Mouse (Mus musculus) ES-E14 (cell line): ENCODE measurements around the gene Taf9.

ENCODE experiments used
- CHD2 ChIP-seq: IDR thresholded peaks from 2 replicates; pipeline ENCODE4 v1.6.1; 2014; ENCODE audit warnings: mild to moderate bottlenecking, low read depth, low read length, inconsistent platforms
- HCFC1 ChIP-seq: IDR thresholded peaks from 2 replicates; pipeline ENCODE4 v1.6.1; 2012; ENCODE audit warnings: low read length, inconsistent platforms, borderline replicate concordance; ENCODE audit not compliant: insufficient read depth
- MAFK ChIP-seq: IDR thresholded peaks from 2 replicates; pipeline ENCODE4 v1.6.1; 2014; ENCODE audit warnings: mild to moderate bottlenecking, low read depth, low read length, inconsistent platforms; ENCODE audit not compliant: insufficient read depth
- ZC3H11A ChIP-seq: IDR thresholded peaks from 2 replicates; pipeline ENCODE4 v1.6.1; 2012; ENCODE audit warnings: low read depth, mild to moderate bottlenecking, inconsistent platforms, low read length, borderline replicate concordance
- ZNF384 ChIP-seq: IDR thresholded peaks from 2 replicates; pipeline ENCODE4 v1.6.1; 2012; ENCODE audit warnings: low read depth, low read length, inconsistent platforms

DNA sequence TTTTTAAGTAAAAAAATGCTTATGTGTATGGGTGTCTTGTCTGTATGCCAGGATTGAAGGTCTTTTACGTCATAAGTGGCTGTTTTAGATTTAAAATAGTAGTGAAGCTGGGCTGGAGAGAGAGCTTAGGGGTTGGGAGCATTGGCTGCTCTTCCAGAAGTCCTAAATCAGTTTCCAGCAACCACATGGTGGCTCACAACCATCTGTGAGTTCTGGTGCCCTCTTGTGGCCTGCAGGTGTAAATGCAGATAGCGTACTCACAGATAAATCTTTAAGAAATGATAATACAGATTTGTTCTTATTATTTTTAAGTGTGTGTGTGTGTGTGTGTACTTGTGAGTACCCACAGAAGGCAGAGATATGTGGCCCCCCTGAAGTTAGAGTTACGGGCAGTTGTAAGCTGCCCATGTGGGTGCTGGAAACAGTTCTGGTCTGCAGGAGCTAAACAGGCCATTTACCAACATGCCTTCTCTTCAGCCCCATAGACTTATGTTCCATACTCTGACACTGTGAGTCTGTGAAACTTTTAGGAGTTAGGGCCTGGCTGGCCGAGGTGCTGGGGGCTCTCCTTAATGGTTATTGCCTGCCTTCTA, 8.6 kb downstream of the Taf9 start:
- TF ChIP-seq HCFC1 (no peak), CHD2 (no peak), ZC3H11A (no peak), MAFK (no peak), ZNF384 (no peak)
